Mouse (Mus musculus) ES-Bruce4 (cell line): Measurements from ENCODE around the gene Phldb2.

Source experiments
- CTCF ChIP-seq: IDR thresholded peaks from one replicate; pipeline ENCODE4 v1.8.1; 2011; ENCODE audit warnings: low read depth, low read length
- EP300 ChIP-seq: IDR thresholded peaks from 2 replicates; pipeline ENCODE4 v1.6.1; 2011; ENCODE audit warnings: low read depth, low read length; ENCODE audit not compliant: insufficient read depth
- POLR2A ChIP-seq: IDR thresholded peaks from one replicate; pipeline ENCODE4 v1.8.1; 2011; ENCODE audit warnings: low read length; ENCODE audit not compliant: insufficient read depth

GRCm38 (mm10) chr16:45870651-45871050, 82.7 kb downstream of the Phldb2 start:
- TF ChIP-seq POLR2A (no peak), EP300 (no peak), CTCF (no peak)
